Mouse (Mus musculus): ENCODE measurements around the gene Ufd1. TPM values are rescaled to one million over a fixed set of nuclear protein-coding genes. Genes with fewer than 3 reads are reported as not detected.
"Not testable (repeated sequence)": the region's sequence is repeated elsewhere in the genome, so short reads cannot be mapped to it uniquely, and the experiment has no call there.

Gene Ufd1
- total RNA-seq, 2 experiments from 2014 or later, result 102 to 103 TPM

- DNase-seq (ENCODE audit: low spot score in 2 of 2), result peak in 1 of 2 experiments; percentile 28
These were observed 5.8 kb upstream of the Ufd1 start for GRCm38 (mm10) chr16:18805746-18806145.

- DNase-seq (ENCODE audit: low spot score in 2 of 2), result no peak
These were observed 2.6 kb upstream of the Ufd1 start for GRCm38 (mm10) chr16:18809001-18809400.

GRCm38 (mm10) chr16:18811032-18811431 is 547 bp upstream of the Ufd1 start:
- no peak for DNase-seq (ENCODE audit: low spot score in 2 of 2)

GRCm38 (mm10) chr16:18812385-18812910 is 869 bp downstream of the Ufd1 start:
- no peak for DNase-seq (ENCODE audit: low spot score in 2 of 2)

DNA sequence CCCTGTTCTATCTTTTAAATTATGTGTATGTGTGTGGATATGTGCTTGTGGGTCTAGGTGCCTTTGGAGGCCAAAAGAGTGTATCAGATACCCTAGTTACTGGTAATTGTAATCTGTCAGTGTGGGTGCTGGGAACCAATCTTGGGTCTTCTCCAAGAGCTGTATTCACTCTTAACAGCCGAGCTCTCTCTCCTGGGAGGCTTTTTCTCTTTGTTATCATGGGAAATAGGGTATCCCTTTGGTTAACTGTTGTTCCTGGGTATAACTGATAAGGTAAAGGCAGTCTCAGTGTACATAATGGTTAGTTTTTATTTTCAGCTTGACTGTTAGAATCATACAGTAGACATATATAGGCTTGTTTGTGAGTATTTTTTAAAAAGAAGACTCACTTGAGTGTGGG is 10.8 kb downstream of the Ufd1 start:
- DNase-seq (ENCODE audit: low spot score in 2 of 2), result no peak

- peak in 1 of 2 experiments; percentile 64 for DNase-seq (ENCODE audit: low spot score in 2 of 2)
These were observed 11.3 kb downstream of the Ufd1 start for GRCm38 (mm10) chr16:18822925-18823324.

DNA sequence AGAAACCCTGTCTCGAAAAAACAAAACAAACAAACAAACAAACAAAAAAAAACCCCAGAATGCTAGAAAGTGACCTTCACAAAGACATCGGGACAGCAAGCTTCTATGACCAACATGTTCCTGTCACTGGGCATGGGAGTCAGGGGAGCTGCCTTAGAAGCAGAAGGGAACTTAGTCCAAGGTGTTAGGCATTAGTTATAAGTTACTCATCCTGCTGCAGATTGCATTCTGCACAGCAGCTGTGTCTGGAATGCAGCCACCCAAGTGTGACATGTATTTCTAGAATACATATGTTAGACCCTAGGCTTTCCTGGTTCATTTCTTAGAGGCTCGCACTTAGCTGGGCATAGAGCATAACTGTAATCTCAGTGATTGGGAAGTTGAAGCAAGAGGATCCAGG is 17.1 kb downstream of the Ufd1 start:
- DNase-seq (ENCODE audit: low spot score in 2 of 2), result no peak

- no peak for DNase-seq (ENCODE audit: low spot score in 2 of 2)
These were observed 17.5 kb downstream of the Ufd1 start for GRCm38 (mm10) chr16:18829102-18829501.

DNA sequence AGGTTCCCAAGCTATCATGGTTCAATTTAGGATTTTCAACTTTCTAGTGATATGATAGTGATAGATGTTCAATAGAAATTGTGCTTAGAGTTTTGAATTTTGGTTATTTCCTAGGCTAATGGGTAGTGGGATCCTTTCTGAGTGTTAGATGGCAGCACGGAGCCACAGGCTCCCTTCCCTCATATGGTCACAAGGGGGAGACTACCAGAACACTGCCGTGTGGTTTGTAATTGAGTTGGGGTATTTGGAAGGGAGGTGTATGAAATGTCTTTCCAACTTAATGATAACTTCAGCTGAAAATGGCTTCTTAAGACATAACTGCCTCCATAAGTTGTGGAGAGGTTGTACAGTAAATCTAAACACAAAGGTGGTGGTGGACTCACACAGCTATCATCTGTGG is 21.9 kb downstream of the Ufd1 start:
- DNase-seq (ENCODE audit: low spot score in 2 of 2), result no peak

GRCm38 (mm10) chr16:18836073-18836467 is 24.5 kb downstream of the Ufd1 start:
- no peak for DNase-seq (ENCODE audit: low spot score in 2 of 2)

DNA sequence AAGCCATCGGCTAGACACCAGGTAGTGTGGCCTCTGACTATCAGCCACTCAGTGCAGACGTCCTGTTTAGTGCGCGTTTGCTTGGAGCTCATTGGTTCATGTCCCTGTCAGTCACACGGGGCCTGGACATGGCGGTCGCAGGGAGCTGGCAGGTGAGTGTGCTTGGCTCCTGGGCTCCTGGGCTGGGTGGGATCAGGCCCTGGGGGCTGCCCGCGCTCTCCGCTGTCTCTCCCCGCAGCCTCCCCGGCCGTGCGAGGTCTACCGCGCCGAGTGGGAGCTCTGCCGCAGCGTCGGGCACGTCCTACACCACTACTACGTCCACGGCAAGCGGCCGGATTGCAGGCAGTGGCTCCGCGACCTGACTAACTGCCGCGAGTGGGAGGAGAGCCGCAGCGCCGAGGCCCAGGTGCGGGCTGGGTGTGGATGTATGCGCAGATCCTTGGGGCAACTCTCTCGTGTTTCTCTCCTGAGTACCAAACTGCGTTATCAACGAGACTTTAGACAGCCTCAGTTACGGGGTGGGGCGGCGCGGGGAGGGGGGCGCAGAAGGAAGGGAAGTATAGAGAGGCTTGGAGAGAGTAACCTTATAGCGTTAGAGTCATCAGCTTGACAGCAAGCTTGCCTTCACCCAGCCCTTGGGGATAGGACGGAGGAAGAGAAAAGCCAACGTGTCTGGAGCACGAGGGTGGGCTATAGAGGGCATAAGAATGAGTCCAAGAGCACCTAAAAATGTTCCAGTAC is 25.1 kb downstream of the Ufd1 start, which contains the start of the genes 2510002D24Rik and Gm28539:
Gene 2510002D24Rik (plus strand): TSS at position 111 of the 741 bp plus-strand sequence.
Gene Gm28539 (plus strand): TSS at position 117 of the 741 bp plus-strand sequence.
- peak; percentile 88 to 95 for DNase-seq (ENCODE audit: low spot score in 2 of 2)

DNA sequence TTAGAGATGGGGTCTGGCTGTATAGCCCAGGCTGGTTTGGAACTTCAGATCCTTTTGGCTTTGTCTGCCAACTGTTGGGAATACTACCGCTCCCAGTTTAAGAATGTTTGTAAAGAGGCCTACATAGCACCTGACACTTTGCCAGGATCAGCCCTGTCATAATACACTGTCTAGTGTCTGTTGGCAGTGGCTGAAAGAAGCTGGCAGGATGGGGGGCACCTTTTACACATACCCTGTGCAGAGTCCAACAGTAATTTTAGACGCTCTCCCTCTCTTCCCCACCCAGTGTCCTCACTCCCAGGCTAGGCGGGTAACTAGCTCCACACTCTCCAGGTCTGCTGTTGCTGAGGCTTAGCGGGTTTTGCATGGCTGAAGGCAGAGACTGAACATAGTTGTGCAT is 26.8 kb downstream of the Ufd1 start:
- DNase-seq (ENCODE audit: low spot score in 2 of 2), result no peak

- no peak for DNase-seq (ENCODE audit: low spot score in 2 of 2)
These were observed 34.8 kb downstream of the Ufd1 start for GRCm38 (mm10) chr16:18846301-18846820.

GRCm38 (mm10) chr16:18849521-18850190 is 38.1 kb downstream of the Ufd1 start:
- not testable (repeated sequence) for DNase-seq (ENCODE audit: low spot score in 2 of 2)

DNA sequence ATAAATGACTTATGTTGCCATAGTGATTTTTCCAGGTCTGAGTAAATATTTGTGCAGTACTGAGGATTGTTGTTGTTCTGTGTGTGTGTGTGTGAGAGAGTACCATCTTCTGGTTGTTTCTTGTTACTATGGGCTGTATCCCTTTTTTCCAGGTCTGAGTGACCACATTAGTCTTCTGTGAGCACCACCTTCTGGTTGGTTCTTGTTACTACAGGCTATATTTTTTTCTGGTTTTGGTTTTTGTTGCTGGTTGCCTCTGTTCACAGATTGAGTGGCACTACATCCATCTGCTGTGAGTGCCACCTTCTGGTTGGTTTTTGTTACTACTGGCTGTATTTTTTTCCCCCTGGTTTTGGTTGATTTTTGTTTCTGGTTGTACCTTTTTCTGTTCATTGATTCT is 47.0 kb downstream of the Ufd1 start:
- peak in 1 of 2 experiments; percentile 81 for DNase-seq (ENCODE audit: low spot score in 2 of 2)

DNA sequence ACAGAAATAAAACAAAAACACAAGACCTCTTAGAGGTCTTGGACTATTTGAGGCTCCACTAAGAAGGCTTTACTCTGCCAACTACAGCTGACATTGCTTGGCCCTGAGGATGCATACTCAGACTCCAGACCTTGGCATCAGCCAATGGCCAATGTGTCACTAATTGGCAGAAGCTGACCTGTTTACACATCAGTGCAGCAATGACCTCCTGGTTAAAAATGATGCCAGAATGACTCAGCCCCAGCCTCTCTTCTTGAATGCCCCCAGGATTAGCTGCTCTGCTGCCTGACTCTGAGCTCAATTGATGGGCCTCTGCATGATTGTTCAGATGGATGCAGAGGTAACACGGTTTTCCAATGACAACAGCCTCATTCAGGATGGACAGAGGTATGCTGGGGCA is 48.6 kb downstream of the Ufd1 start:
- DNase-seq (ENCODE audit: low spot score in 2 of 2), result no peak

GRCm38 (mm10) chr16:18870495-18870894 is 58.9 kb downstream of the Ufd1 start:
- not testable (repeated sequence) for DNase-seq (ENCODE audit: low spot score in 2 of 2)

- DNase-seq (ENCODE audit: low spot score in 2 of 2), result no peak
These were observed 64.5 kb downstream of the Ufd1 start for GRCm38 (mm10) chr16:18876091-18876441.

DNA sequence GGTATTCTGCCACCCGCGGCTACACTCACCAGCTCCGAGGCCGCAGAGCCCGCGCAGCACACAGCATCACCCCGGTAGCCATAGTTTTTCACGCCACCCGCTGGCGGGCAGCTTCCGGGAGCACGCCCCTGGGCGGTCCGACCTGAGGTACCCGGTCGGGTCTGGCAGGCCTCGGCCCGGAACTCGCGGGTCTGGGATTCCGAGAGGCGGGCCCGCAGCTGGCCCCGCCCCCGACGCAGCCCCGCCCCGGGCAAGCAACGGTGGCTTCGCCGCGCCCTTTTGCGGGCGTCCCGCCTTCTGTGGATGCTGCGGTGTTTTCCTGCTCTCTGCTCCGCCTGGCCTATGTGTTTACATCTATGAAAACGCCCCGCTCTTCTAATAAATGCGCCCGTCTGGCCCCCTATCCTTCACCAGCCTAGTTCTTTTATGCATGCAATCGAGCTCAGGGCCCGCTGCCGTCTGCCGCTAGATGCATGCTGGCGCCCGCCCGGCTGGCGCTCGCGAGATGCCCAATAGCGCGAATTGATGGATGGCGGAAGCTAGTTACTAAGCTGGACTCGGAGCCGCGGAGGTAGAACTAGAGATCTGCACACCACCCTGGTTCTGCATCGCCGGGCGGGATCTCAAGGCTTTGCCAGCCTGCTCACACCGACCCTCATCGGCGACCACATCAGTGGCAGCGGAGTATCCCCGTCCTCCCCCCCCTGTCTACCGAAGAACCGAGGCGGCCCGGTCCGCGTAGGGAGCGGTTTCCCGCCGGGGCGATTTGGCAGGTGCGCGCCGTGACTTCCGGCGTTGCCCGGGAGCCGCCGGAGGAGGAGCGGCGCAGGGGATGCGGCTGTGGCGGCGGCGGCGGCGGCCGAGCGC is 65.1 kb downstream of the Ufd1 start, which contains the start of the genes Mrpl40 and Hira:
Gene Mrpl40 (minus strand): TSS at position 421 of the 867 bp plus-strand sequence.
Gene Hira (plus strand): TSS at position 596 of the 867 bp plus-strand sequence.
- peak; percentile 93 to 97 for DNase-seq (ENCODE audit: low spot score in 2 of 2)

DNA sequence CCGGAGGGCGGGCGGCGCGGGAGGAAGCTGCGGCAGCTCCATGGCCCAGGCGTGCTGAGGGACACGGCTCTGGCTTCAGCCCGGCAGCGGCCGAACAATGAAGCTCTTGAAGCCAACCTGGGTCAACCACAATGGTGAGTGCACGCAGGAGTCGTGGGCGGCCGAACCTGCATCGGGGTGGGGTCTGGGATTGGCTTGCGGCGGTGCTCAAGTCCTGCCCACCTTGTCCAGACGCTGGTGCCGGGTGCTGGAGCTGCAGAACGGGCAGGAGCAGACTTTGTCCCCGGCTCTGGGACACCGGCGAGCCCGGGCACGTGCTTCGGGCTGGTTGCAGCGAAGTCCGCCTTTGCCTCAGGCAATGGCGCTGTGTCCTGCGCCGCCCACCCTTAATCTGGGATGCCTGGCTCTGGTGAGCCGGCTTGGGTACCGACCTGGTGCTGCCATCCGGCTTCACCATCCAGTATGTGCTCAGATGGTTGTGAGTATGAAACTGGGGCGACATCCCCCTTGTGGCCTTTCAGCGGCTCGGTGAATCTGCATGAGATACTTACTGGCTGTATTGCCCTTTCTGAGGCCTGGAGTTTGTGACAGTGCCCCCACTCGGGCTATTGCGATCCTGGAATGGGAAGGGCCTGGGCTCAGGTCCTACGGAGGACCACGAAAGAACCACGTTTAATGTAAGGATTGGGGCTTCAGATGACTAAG is 66.0 kb downstream of the Ufd1 start:
- peak; percentile 65 to 66 for DNase-seq (ENCODE audit: low spot score in 2 of 2)

Data from layer of hippocampus, postnatal 14 days (tissue).